Mouse (Mus musculus): ENCODE results near the gene Nmnat2.

The Nmnat2 gene

DNA sequence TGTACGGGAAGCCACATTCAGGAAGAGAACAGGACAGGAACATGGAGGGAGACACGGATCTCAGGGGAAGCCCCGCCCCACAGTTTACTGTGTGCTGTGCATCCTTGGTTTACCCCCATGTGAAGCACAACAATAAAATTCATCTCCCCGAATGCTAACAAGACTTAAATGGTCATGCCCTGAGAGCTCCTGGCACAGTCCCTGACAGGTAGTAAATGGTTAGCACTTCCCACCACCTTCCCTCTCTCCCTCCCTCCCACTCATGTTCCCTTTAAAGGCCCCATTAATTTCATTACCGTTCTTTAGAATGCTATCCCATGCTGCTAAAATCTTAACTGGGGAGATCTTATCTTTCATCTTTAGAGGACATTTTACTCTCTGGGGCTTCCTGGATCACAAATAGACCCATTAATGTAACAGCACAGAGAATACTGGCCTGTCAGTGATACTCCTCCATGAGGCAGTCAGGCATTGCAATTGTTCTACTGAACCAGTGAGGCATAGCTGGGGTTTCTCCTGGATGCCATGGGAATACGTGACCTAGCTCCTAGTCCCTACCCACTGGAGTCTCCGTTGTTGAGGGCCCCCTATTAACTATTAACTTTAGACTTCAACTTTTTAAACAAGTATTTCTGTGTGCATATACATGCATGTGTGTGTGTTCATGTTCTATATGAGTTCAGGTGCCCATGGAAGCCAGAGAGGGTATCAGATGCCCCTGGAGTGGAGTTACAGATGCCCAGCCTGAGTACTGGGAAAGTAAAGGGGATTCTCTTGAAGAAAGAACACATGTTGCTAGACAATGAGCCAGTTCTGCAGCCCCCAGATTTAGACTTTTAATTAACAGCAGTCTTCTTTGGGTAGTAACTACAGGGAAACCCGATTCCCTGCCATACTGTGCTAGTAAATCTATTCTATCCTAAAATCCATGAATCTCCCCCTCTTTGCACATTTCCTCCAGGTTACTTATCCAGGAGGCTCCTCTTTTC lies 170.8 kb downstream of the Nmnat2 start:
- DNase-seq (ENCODE audit: low read depth, low spot score), result no peak

DNA sequence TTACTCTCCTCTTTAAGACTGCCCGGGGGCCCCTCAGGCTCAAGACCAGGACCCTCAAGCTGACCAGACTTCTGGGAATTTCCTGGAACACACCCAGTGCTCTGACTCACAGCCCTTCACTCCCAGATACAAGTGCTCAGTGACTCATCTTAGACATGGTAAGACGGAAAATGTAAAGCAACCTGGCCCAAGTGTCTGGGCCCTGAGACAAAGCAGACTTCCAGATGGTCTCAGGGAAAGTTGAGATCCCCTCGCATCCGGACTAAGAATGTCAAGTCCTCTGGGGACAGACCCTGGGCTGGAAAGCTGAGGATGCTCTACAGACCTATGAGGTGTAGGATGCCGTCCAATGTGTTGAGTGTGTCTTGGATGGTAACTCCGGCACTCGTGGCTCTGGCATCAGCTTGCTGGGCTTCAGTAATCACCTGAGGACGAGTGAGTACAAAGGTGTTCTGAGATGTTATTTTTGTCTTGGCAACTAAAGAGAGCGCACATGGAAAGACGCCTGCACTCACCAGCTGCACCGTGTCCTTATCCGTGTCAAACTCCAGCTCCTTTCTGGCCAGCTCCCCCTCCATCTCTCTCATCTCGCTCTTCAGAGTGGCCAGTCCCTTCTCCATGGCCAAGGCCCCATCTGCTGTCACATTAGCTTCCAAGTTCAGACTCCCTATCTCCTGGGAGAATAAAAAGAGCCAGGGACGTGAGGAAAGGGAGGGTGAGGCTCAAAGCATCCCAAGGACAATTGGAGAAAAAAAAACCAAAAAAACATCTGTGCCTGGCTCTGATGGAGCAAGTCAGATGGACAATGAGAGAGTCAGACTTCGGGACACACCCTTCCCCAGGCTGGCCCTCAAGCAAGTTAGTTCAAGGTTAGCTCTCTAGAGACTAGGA lies 171.9 kb downstream of the Nmnat2 start:
- DNase-seq (ENCODE audit: low read depth, low spot score), result no peak

DNA sequence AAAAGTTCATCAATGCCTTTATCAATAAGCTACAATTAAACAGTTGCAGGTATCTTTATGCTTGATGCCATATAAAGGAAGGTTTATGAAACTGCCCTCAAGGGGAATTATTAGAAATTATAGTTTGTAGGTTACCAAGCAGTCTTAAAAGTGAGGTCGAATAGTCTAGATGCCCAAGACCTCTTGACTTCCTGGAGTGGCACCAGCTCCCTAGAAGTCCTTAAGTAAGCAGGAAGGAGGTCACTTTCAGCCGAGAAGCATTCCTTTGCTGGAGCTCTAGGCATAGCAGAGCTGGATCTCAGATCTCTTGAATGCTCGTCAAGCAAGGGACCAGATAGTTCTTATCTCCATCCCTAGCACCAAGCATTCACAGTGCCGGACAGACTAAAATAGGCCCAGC lies 172.8 kb downstream of the Nmnat2 start:
- DNase-seq (ENCODE audit: low read depth, low spot score), result no peak

DNA sequence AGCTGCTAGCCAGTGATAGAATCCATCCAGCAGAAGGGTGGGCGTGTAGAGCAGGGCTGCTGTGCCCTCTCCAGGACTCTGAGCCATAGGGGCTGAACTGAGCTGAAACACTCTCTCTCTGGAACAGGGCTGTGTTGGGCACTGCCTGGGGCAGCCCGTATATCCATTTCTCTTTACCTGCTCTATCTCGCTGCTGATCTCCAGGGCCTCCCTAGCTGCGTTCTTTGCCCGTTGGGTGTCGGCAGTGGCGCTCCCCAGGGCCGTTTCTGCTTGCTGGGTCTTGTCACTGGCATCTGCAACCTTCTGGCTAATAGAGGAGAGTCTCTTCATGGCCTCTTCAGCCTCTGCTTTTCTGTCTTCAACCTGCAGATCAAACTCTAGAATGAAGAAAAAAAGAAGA lies 174.0 kb downstream of the Nmnat2 start:
- DNase-seq (ENCODE audit: low read depth, low spot score), result no peak

DNA sequence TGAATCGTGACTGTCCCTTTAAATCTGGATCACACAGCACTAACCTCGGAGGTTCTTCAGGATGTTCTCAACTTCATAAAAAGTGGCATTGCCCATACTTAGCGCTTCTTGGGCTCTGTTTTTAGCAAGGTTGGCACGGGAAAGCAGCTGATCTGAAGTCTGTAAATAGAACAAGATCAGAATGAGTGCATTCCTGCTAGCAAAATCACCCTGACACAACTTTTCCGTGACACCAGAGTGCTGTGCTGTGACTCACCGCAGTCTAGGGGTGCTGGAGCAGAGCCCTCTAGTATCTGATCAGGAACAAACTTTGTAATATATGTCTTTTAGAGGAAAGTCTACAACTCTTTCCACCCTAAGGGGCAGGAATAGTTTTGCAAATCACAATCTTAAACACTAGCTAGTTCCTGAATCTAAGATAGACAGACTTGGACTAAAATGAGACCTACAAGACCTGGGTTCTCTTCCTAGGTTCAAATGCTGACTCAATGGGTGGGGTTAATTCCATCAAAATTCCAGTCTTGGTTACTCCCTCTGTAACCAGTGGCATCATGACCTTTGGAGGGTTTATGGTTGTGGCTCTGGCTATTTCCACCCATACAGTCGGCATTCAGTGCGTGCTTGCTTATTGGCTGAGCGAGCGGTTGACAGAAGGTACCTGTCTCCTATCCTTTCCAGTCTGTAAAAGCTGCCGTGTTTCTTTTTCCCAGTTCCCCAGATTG lies 175.4 kb downstream of the Nmnat2 start:
- no peak for DNase-seq (ENCODE audit: low read depth, low spot score)

DNA sequence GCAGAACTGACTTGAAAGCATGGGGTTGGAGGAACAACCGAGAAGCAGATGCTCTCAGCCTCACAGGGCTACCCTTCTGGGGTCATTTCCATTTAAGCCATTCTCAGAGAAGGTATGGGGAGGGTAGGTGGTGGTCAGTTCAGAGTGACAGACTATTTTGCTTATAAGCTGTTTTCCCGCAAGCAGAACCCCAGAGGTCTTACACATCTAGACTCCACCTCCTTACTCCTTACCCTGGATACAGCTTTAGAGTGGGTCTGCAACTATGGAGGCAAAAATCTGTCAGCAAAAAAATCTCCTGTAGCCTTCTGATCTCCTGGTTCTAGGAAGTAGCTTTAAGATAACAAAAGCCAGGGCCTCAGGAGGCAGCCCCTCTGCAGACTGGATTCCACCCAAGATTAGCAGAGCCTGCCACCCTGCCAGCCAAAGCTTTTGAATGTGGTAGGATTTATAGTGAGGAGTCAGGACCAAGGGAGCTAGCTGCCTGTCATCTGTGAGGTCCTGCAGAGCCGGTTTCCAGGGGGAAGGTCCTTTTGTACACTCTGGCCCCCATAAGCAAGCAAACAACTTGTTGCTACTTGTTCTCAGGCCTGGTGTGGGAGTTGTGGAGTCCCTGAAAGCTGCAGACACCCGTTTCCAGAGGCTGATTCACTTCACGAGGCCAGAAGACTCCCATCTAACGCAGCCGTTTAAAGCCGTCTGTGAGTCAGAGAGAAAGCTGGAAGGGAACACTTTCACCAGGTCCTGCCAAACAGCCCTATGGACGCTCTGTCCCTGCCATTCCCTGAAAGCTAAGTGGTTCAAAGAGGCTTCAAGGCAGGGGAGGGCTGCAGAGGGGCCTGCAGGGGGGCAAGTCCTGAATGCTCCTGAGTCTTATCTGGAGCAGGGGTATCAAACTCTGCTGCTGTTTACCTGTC lies 179.3 kb downstream of the Nmnat2 start:
- peak; percentile 31 for DNase-seq (ENCODE audit: low read depth, low spot score)

DNA sequence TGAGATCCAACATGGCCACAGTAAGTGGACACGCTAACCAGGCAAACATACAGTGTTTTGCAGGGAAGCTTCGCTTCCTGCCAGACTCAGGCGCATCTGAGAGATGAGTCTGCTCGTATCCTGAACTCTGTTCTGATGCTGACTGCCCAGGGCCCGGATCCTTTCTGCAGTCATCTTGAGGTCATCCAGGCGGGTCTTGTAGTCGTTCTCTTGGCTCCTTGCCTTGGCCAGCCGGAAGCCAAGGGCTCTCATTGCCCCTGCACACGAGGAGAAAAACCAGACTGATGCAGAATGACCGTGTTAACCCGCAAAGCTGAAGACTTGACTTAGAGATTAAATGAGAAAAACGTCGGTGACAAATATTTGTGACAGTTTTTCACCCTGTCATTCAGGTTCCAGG lies 181.9 kb downstream of the Nmnat2 start:
- no peak for DNase-seq (ENCODE audit: low read depth, low spot score)

DNA sequence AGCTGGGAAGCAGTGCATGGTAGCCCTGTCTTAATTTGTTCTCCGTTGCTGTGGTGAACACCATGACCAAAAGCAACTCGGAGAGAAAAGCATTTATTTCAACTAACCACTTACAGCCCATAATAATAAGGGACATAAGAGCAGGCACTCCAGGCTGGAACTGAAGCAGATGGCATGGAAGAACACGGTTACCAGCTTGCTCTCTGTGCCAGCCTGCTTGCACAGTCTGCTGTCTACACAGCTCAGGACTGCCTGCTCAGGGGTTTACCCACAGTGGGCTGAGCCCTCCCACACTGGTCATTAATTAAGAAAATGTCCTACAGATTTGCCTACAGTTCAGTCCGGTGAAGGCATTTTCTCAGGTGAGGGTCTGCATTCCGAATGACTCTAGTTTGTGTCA lies 183.7 kb downstream of the Nmnat2 start:
- DNase-seq (ENCODE audit: low read depth, low spot score), result no peak

DNA sequence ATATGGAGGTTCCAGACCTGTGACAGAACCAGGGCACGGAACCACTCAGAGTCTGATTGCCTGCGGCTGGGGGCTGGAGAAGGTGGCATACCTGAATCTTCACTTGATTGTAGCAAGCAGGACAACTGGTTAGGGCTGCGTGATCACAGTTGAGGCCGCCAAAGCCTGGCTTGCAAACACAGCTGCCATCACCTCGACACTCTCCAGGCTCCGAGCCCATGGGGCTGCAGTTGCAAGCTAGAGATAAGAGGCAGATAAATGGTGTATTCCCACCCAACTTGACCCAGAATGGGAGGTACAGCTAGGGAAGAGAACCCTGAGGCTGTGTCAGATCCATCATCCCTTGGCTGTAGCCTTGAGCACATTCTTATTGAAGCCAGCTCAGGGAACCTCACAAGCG lies 184.8 kb downstream of the Nmnat2 start:
- DNase-seq (ENCODE audit: low read depth, low spot score), result no peak

DNA sequence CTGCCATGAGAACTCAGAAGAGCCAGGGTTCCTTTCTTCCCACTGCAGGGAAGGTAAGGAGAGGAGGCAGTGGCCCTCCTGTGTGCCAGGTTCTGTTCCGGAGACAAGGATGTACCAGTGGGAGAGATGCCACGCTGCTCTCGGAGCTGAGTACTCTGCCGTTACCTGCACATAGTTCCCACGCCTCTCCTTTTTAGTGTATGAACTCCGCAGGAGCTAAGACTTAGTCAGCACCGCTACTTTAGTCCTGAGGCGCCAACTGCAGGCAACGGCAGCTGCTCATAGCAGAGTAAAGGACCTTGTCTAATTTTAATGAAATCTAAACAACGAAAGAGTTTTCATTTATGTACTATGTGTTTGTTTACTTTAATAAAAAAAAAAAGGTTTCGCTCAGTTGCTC lies 185.5 kb downstream of the Nmnat2 start:
- DNase-seq (ENCODE audit: low read depth, low spot score), result no peak

DNA sequence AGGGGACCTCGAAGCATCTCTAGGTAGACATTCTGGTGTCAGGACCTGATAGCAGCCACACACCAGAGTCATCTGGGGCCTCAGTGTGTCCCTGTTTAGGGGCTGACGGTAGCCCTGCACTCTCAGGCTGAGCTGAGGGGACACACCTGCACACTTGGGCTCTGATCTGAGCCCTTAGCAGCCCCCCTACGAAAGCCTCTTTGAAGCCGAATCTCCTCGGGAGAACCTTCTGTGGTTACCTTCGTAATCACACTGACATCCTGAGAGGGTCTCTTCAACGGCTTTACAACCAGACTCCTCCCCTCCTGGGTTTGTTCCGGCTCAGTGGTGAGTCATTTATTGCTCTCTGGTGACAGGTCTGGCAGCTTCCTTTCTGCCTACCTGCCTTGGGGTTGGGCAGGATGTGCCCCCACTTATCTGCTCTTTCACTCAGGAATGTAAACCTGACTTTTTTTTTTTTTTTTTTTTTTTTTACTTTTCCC lies 186.0 kb downstream of the Nmnat2 start:
- peak; percentile 45 for DNase-seq (ENCODE audit: low read depth, low spot score)

DNA sequence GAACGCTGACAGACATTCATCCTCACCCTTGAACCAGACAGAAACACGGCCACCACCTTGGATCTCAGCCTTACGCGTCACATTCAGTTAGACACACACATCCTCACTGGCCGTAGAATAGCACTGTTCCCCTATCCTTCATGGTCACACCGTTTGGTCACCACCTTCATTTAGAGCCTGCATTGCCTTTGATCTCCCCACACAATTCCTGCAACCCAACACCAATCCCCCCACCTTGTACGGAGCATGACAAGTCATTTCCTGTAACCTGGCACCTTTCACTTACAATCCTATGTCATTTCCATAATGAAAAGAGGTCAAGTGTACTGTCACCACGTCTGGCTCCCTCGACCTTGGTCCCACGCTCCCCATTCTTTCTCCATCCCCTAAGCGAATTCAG lies 189.2 kb downstream of the Nmnat2 start:
- DNase-seq (ENCODE audit: low read depth, low spot score), result no peak

DNA sequence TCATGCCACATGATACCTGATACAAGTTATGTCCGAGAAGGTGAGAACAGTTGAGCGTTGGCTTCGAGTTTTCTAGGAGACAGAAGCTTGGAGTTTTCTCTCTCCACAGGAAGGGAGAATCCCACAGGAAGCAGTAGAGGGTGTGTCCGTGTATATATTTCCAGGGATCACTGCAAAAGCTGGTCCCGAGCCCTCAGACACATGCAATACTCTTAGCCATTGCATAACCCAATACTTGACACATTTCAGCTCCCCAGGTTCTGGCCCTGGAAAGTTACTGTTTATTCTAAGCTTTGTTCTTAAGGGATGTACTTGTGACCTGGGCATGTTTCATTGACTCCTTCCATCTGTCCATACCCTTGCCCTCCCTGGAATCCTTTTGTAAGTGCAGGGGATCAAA lies 191.0 kb downstream of the Nmnat2 start:
- DNase-seq (ENCODE audit: low read depth, low spot score), result no peak

DNA sequence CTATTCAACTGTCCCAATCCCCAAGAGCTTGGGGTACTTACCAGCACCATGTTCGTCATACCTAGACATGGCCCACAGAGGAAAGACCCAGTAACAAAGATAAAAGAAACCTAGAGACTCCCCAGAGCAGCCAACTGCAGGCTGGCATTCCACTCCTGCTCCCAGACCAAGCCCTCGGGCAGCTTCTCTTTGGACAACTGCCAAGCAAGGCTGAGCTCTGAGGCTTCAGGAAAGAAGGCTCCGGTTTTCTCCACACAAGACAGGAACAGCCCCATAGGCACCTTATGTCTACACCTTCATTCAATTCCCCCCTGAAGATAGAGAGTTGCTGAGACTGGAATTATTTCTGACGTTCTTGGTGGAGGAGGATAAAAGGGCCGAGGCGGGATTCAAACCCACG lies 197.8 kb downstream of the Nmnat2 start:
- no peak for DNase-seq (ENCODE audit: low read depth, low spot score)

DNA sequence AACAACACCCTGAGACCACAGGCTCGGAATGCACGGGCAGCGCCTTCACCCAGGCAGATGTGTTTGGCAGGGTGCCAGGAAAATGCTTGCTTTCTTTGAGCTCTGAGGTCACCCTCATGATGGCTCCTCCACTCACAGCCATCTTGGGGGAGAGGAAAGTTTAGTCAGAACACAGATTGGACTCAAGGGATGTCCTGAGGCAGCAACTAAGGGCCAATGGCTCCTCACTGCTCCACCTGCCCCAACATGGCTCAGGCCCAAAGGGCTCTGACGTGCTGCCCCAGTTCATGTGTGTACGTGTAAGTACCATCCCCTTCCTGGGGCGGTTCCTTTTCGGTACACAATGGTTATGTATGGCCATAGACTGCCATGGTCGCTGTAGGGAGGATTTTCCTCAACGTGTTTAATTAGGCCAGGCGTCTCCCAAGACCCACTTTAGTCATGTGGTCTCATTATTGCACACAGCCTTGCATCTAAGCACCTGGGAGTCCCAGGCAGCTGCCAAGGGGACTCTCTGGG lies 198.9 kb downstream of the Nmnat2 start:
- no peak for DNase-seq (ENCODE audit: low read depth, low spot score)

DNA sequence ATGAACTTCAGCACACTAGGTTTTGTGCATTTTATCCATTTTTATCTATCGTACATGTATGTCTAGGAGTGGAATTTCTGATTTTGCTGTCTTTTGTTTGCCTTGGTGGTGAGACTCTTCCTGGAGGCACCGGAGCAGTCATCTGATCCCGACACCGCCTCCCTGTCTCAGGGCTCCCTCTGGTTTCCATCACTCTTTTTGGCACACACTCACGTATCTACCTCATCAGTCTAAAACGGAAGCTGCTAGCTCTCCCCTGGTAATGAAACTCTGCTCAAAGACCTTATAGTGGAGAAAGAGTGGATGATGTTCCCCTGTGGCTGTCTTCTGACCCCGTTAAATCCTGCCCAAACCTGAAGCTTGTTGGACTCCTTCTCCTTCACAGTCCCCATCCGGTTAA lies 200.6 kb downstream of the Nmnat2 start:
- no peak for DNase-seq (ENCODE audit: low read depth, low spot score)

DNA sequence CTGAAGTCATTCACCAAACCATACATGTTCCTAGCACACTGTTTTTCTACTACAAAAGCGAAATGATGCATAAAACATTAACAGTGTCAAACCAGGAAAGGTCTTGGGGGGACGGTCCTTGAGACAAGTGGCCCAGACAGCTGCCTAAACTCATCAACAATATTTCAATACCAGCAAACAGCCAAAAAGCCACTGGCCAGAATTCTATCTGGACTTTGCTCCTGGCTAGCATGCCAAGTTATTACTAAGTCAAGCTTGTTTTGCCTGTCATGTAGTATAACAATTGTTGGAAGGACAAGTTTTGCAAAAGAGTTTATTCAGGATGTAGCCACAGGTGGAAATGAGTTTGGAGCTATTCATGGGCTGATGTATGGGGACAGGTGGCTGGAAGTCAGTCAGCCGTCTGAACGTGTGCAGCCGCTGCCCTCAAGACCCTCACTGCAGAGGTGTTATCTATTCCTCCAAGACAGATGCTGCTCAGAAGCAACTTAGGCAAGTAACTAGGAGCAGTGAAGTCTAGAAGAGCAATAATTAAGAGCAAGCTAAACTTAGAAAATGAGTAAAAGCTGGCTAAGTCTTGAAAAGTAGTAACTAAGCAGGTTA lies 202.3 kb downstream of the Nmnat2 start:
- DNase-seq (ENCODE audit: low read depth, low spot score), result no peak

DNA sequence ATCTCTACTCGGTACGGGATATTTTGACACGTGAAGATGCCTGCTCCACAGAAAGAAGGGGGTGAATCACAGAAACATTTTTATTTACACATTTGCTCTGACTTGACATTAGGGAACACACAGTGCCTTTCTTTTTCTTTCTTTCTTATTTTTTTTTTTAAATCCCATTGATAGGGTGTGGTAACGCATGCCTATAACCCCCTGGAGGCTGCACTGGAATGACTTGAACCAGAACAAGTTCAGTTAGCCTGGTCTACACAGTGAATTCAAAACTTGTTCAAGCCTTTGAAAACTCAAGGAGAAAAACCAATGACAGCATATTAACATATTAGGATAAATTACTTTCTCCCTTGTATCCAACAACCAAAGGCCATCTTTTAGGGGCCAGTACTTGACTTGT lies 204.3 kb downstream of the Nmnat2 start:
- DNase-seq (ENCODE audit: low read depth, low spot score), result no peak

DNA sequence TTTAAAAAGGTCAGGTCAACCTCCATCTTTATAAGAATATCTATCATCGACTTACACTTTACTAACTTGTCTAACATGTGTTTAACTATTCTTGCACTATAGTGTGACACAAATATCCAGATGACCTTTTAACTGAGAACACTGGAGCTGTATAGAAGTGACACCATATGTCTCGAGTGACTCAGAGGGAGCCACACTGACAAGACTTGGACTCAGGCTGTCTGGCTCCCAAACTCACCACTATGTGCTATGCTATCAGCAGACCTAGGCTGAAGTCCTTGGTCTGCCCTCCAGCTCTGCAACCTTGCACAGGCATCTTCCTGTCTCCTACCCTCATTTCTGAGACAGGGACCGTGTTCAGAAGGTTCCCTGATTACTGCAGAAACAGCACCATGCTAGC lies 209.0 kb downstream of the Nmnat2 start:
- DNase-seq (ENCODE audit: low read depth, low spot score), result no peak

DNA sequence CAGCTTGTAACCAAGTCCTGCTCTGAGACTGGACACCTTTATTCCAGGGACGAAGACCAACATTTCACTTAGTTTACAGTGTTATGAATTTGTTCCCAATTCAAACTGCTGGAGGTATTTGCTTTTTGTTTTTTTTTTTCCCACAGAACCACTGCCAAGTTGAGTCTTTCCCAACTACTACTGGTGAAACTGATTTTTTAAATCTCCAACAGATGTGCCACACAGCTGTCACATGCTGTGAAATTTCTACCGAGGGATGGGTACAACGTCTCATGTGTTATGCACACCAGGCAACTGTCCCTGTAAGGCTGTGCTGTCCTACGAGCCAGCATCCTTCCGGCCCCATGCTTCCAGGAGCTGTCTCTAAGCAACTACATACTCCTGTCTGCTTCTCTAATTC lies 213.5 kb downstream of the Nmnat2 start:
- no peak for DNase-seq (ENCODE audit: low read depth, low spot score)

Data from mesoderm, embryonic 11.5 days (tissue).